Mouse (Mus musculus): ENCODE data around the gene Crlf1.
A peak's percentile ranks its signal among the peaks of the same experiment; 100 is the strongest.

The Crlf1 gene

DNA sequence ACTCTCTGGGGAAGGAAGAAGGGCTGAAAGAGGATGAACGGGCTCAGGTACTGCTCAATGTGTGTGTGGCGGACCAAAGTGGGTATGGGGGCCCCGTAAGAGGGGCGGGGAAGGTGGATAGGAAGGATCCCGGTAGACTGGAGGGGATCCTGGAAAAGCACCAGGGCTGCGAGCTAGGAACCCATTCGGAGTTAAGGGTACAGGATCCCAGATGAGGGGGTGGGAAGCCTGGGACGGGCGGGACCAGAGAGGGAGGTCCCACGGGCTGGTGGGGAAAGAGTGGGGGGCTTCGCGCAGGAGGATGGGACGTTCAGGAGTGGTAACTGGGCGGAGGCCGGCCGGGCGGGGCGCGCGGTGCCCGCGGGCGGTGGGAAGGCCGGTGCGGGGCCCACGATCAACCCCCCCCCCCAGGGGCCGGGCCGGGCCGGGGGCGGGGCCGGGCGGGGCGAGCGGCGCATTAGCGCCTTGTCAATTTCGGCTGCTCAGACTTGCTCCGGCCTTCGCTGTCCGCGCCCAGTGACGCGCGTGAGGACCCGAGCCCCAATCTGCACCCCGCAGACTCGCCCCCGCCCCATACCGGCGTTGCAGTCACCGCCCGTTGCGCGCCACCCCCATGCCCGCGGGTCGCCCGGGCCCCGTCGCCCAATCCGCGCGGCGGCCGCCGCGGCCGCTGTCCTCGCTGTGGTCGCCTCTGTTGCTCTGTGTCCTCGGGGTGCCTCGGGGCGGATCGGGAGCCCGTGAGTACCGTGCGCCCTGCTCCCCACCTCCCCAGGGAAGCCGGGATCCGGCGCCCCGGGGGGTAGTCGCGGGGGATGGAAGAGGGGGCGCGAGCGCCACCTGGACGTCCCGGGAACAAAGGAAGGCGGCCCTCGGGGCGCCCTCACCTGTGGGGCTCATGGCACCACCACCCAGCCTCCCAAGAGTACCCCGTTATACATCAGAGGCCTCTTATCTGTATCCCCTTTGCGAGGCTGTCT is at the start of gene Crlf1:
TSS of gene Crlf1 (plus strand) at position 495 of the 977 bp plus-strand sequence.
- no peak for DNase-seq (ENCODE audit: low spot score)

- no peak for DNase-seq (ENCODE audit: low spot score)
Measured at GRCm38 (mm10) chr8:70443326-70443725, 49.6 kb upstream of the Crlf1 start.

- DNase-seq (ENCODE audit: low spot score): no peak
Measured at GRCm38 (mm10) chr8:70445988-70446387, 47.0 kb upstream of the Crlf1 start.

GRCm38 (mm10) chr8:70447639-70448420 is 45.1 kb upstream of the Crlf1 start:
- no peak for DNase-seq (ENCODE audit: low spot score)

GRCm38 (mm10) chr8:70452196-70452966 is 40.6 kb upstream of the Crlf1 start:
- DNase-seq (ENCODE audit: low spot score): no peak

GRCm38 (mm10) chr8:70453852-70454251 is 39.1 kb upstream of the Crlf1 start:
- no peak for DNase-seq (ENCODE audit: low spot score)

DNA sequence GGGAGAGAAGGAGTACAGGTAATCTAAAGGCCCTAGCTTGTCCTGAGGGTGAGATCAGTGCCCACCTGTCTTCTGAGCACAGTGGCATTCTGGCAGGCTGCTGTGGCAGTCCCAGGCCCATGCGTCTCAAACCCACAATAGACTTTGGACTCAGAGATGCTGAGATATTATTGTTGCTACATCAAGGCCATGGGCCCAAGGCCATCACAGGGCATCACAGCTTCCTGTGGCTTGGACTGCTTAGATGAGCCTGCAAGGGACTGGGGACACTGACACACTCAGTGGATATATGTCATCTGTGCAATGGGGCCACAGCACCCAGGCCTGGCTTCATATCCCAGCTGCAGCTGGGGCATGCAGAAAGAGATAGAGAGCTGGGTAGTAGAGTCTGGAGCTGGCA is 36.0 kb upstream of the Crlf1 start:
- DNase-seq (ENCODE audit: low spot score): no peak

DNA sequence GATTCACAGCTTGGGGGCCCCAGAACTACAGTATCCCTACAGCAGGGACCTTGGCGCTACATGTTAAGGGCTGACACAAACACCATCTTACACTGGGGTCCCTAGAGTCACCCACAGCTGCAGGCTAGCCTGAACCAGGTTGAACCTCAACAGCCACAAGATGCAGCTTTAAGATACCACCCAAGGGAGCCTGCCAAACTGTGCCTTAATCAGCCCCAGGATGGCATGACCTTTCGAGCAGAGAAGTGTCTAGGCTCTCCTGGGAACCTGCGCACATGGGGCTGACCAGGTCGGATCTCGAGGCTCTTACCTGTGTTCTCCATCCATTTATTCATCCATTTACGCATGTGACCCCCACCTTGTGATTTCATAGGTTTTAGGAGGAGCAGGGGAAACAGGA is 35.1 kb upstream of the Crlf1 start:
- no peak for DNase-seq (ENCODE audit: low spot score)

- DNase-seq (ENCODE audit: low spot score): no peak
Measured at GRCm38 (mm10) chr8:70458462-70458861, 34.5 kb upstream of the Crlf1 start.

- no peak for DNase-seq (ENCODE audit: low spot score)
Measured at GRCm38 (mm10) chr8:70459636-70460035, 33.3 kb upstream of the Crlf1 start.

GRCm38 (mm10) chr8:70460199-70460598 is 32.8 kb upstream of the Crlf1 start:
- no peak for DNase-seq (ENCODE audit: low spot score)

GRCm38 (mm10) chr8:70460606-70461005 is 32.4 kb upstream of the Crlf1 start:
- DNase-seq (ENCODE audit: low spot score): no peak

DNA sequence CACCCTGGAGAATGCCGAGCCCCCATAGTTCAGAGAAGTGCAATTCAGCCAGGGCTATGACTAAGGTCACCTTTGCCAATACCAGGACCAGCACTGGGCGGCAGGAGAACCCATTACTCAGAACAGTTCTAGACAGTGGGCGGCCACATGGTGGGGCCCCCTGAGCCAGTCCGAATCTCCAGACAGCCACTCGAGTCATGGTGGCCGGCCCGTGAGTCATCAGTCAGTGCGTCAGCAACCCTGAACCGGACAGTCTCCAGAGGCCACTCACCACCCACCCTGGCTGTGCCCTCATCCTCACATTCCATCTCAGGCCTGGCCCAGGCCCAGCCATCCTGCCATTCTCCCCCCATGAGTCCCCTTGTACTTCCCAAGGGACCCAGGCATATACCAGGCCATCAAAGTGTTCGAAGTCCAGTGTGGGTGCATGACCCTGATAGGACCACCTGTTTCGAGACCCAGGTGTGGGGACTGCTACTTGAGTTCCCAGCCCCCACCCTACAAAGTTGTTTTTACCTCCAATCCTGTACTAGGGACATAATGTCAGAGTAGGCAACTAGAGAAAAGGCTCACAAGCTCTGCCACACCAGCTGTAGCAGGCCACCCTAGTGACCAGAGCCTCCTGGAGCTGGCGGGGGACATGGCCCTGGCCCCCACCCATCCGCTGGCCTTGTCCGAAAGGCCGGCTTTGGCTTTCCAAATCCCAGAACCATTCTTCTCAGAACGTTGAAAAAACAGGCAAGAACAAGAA is 31.0 kb upstream of the Crlf1 start:
- no peak for DNase-seq (ENCODE audit: low spot score)

GRCm38 (mm10) chr8:70462516-70462813 is 30.5 kb upstream of the Crlf1 start:
- DNase-seq (ENCODE audit: low spot score): no peak

DNA sequence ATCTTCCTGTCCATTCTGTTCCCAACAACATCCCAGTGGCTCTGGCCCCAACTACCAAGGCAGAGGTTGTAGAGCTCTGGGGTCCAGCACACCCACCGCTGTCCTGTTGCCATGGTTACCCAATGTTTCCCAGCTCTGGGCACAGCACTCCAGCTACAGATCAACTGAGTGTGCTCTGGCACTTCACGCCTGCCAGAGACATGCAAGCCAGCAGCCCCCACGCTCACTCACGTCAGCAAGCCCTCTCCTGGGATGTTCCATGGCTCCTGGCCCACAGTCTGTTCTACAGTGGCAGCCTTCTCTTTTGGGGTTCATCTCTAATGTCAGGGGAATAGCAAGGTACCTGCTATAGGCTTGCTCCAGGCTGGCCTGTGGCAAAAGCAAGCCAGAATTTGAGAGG is 29.7 kb upstream of the Crlf1 start:
- no peak for DNase-seq (ENCODE audit: low spot score)

DNA sequence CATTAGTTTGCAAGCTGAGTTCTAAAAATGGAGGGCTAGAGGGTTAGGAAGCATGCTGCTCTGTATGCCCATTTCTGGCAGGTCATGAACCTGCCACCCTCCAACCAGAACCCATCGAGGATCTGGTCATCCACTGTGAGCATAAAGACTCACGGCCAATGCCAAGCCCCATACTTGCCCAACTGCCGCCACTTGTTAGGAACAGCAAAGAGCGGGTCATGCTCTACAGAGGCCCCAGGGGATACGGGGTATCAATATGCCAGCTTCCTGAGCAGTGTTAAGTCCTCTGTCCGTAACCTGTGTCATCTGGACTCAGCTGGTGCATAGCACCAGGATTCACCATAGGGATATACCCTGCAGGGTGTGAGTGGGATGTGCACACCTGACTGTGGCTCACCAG is 28.8 kb upstream of the Crlf1 start:
- DNase-seq (ENCODE audit: low spot score): no peak

DNA sequence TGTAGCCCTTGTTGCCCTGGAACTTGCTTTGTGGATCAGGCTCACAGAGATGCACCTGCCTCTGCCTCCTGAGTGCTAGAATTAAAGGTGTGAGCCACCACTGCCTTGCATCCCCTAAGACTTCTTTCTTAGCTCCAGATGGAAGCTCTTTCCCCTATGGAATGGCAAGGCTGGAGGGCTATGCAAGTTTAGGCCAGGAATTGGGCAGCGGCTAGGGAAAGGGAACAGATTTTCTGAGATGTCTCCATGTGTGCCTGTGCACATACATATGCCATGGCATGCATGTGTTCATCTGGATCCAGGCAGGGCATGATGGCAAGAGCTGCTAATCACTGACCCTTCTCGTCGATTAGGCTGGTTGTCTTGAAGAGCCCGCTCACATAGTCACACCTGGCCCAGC is 27.3 kb upstream of the Crlf1 start:
- no peak for DNase-seq (ENCODE audit: low spot score)

GRCm38 (mm10) chr8:70466305-70466704 is 26.7 kb upstream of the Crlf1 start:
- no peak for DNase-seq (ENCODE audit: low spot score)

DNA sequence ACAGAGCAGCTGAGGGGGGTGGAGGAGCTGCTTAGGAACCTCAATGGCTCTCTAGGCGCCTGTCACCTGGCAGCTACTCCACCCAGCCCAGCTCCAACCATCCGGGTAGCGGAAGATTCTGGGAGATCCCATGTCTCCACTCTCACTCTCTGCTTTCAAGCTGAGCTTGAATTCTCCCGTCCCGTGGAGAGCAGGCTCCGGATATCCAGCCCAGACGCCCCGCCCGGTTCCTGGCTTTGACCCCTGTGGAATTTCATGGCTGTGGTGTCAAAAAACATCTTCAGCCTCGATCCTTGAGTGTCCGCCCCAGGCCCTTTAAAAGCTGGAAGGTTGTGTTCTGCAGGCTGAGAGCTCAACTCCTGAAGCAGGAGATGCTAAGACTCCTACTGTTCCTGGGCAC is 26.2 kb upstream of the Crlf1 start:
- no peak for DNase-seq (ENCODE audit: low spot score)

DNA sequence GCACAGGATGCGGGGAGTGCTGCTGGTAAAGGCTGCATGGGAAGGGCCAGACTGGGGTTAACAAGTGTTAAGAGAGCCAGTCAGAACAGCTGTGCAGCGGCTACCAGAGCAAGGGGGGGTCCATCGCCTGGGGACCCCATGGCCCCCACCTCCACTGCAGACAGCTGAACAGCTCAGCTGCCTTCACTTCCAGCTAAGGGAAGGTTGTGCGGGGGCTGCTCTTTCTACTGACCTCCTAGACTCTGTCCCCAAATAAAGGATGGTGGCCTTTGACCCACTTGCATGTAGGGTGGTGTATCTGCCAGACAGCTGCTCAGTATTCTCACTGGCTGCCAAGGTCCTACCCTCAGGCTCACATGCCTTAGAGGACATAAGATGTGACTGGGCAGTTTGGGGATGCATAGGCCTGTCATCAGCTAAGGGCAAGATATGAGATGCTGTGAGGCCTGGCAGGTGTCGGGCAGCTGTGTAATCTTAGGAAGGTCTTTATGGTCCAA is 25.7 kb upstream of the Crlf1 start:
- no peak for DNase-seq (ENCODE audit: low spot score)

- no peak for DNase-seq (ENCODE audit: low spot score)
Measured at GRCm38 (mm10) chr8:70467907-70468306, 25.1 kb upstream of the Crlf1 start.

DNA sequence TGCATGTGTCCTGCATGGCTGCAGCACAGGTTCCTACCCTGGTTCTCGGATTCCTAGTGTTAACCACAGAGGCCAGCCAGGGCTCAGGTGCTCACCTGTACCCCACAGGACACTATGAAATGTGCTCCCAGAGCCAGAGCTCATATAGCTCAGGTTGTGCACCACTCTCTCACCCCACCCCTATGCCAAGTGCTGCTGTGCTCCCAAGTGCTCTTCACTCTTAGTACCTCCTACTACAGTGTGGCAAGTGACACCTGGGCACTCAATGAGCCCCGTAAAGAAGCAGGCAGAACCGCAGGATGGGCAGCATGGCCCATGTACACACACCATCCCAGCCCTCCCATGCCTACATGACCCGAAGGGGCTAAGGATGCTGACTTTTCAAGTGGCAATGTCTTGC is 24.2 kb upstream of the Crlf1 start:
- DNase-seq (ENCODE audit: low spot score): peak; percentile 52

Measured in lung, postnatal 25 days (tissue).